Mouse (Mus musculus) hindbrain, embryonic 12.5 days (tissue): Measurements from ENCODE around the gene Nr6a1. TPM values are rescaled to one million over a fixed set of nuclear protein-coding genes. Genes with fewer than 3 reads are reported as not detected.

Experiments
- ATAC-seq: fragments of 200-750 bp; cut with Nextera tagmentation; 2 replicates; pipeline ENCODE4 v1.8.0; 2017; ENCODE audit warnings: moderate TSS enrichment; ENCODE audit not compliant: low FRiP score
- H3K27ac ChIP-seq: fragments of 300-500 bp; sonication (generic); 2 replicates; pipeline ENCODE4 v1.5.1; 2016; ENCODE audit warnings: mild to moderate bottlenecking
- H3K27me3 ChIP-seq: fragments of 300-500 bp; sonication (generic); 2 replicates; pipeline ENCODE4 v1.6.1; 2016; ENCODE audit warnings: mild to moderate bottlenecking
- H3K36me3 ChIP-seq: fragments of 300-500 bp; sonication (generic); 2 replicates; pipeline ENCODE4 v1.6.1; 2016; ENCODE audit warnings: mild to moderate bottlenecking
- H3K4me1 ChIP-seq: fragments of 300-500 bp; sonication (generic); 2 replicates; pipeline ENCODE4 v1.6.1; 2016
- H3K4me2 ChIP-seq: fragments of 300-500 bp; sonication (generic); replicated peaks from 2 replicates; pipeline ENCODE4 v1.6.1; 2016; ENCODE audit warnings: mild to moderate bottlenecking
- H3K4me3 ChIP-seq: fragments of 300-500 bp; sonication (generic); 2 replicates; pipeline ENCODE4 v1.5.1; 2016; ENCODE audit warnings: mild to moderate bottlenecking
- H3K9ac ChIP-seq: fragments of 300-500 bp; sonication (generic); 2 replicates; pipeline ENCODE4 v1.6.1; 2016; ENCODE audit warnings: mild to moderate bottlenecking, moderate library complexity
- H3K9me3 ChIP-seq: fragments of 300-500 bp; sonication (generic); replicated peaks from 2 replicates; pipeline ENCODE4 v1.6.1; 2016; ENCODE audit warnings: mild to moderate bottlenecking
- WGBS: fragments of 180-500 bp; shearing (Covaris S2); methylation state at CpG from one replicate; pipeline ENCODE4 v1.1.7; 2016; 5-methylcytosine and 5-hydroxymethylcytosine counted together
- polyA plus RNA-seq: library from polyadenylated mRNA; unstranded; fragments of >200 nt; fragmentation: Nextera tagmentation; extraction: Ambion mirVana; gene quantifications from 2 replicates; pipeline ENCODE4 v1.2.1, GENCODE M21; 2016

Gene Nr6a1
- 3.1 and 3.8 TPM in 2 replicates for polyA plus RNA-seq

DNA sequence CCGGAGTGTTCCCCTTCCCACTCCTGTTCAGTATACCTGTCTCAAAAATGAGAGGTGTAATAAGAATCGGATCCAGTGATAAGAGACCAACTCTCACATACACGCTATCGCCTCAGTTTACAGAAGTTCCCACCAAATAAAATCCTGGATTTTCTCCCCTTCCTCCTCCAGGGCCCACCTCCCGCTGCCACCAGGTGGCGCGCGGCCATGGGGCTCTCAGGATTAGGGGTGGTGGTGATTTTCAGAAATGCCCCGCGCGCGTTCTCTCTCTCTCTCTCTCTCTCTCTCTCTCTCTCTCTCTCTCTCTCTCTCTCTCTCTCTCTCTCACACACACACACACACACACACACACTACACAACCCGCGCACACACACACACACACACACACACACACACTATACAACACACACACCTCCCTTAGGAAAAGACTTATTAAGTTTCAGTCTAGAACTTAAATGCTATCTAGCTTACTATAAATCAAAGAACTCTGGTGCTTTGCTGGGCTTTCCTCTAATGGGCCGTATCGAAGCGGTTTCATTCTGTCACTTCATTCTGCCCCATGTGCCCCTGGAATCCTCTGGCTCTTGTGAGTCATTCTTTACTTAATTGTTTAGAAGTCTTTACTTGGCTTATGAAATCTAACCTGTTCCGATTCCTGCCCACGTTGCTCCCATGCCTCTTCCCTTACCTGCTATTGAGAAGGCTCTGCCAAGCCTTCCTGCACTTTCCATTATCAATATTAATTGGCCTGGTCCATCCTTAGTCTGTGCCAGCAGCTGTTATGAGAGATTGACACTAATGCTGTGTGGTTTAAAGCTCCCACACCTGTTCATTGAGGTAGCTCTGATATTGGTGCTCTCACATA lies at the start of gene Nr6a1:
Gene Nr6a1, minus strand, starts transcription at position 574 of the 865 bp plus-strand sequence.
- no peak within 1 kb of the TSS for H3K27ac ChIP-seq
- H3K9me3 ChIP-seq = no peaks in the 10 kb centered on the region
- ATAC-seq = peak; percentile 52
- 10% methylated on average over 18 of the region's 19 CpGs for WGBS
- H3K4me3 ChIP-seq = peak within 1 kb of the TSS; percentile 42
- H3K36me3 ChIP-seq = no peaks in the 10 kb centered on the region
- peak within 1 kb of the TSS; percentile 94 for H3K4me2 ChIP-seq
- H3K27me3 ChIP-seq = peaks cover 3% of the 10 kb centered on the region; the same call in 1 of the 2 replicates
- no peak within 1 kb of the TSS for H3K9ac ChIP-seq
- H3K4me1 ChIP-seq = peaks cover 23% of the 10 kb centered on the region

DNA sequence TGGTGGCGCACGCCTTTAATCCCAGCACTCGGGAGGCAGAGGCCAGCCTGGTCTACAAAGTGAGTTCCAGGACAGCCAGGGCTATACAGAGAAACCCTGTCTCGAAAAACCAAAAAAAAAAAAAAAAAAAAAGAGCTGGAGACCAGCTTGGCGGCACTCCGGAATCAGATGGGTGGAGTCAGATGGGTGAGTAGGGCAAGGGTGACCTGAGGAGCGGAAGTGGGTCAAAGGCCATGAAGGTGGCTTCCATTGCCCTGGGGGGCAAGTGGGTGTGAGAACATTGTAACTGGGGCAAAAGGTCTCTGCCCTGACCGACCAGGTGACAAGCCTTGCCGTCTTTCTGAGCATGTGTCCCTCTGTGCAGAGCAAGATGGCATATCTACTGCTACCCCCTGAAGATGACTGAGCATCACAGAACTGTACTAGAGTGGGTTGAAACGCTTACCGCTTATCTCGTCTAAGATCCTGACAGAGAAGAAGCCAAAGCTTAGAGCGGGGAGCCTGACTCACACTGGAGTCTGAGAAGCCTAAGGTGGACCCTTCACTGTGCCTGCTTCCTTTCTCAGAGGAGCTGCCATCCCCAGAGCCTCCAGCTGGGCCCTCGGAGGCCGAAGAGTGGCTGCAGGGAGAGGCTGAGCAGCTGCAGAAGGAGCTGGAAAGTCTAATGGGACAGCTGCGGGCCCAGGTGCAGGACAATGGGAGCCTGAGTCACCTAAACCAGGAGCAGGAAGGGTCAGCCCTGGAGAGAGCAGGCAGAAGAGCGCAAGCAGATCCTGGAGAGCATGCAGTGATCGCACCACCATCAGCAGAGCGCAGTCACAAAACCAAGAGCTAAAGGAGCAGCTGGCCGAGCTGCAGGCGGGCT lies 48.7 kb upstream of the Nr6a1 start:
- WGBS = 85% methylated on average over 21 of the region's 21 CpGs
- Histone ChIP-seq H3K36me3 (no peaks in the 10 kb centered on the region), H3K9me3 (no peaks in the 10 kb centered on the region), H3K9ac (no peak overlapping the region), H3K27ac (no peak overlapping the region), H3K4me2 (no peak overlapping the region), H3K4me1 (no peaks in the 10 kb centered on the region; the same call in 1 of the 2 replicates), H3K4me3 (no peak overlapping the region), H3K27me3 (peaks cover 4% of the 10 kb centered on the region; the same call in 1 of the 2 replicates)
- no peak for ATAC-seq

DNA sequence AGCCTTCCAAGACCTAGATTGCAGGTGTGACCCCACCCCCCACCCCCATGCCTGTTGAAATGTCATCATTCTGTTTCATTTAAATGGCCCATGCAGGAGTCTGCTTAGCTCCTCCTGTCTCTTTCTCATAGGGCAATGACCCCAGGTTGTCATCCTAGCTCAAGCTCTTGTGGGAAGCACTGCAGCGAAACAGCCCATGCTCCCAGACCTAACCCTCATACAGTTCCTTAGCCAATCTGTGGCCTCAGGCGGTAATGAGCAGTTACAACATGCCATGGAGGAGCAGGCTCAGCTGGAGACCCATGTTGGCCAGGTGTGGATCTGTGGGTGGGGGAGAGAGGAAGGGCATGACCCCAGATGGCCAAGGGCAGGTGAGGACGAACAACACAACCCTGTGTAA lies 47.7 kb upstream of the Nr6a1 start:
- Histone ChIP-seq H3K27me3 (peaks cover 4% of the 10 kb centered on the region; the same call in 1 of the 2 replicates), H3K4me1 (no peaks in the 10 kb centered on the region; the same call in 1 of the 2 replicates), H3K27ac (no peak overlapping the region), H3K4me2 (no peak overlapping the region), H3K4me3 (no peak overlapping the region), H3K9me3 (no peaks in the 10 kb centered on the region), H3K36me3 (no peaks in the 10 kb centered on the region), H3K9ac (no peak overlapping the region)
- ATAC-seq = no peak
- WGBS = 79% methylated on average over 3 of the region's 3 CpGs

DNA sequence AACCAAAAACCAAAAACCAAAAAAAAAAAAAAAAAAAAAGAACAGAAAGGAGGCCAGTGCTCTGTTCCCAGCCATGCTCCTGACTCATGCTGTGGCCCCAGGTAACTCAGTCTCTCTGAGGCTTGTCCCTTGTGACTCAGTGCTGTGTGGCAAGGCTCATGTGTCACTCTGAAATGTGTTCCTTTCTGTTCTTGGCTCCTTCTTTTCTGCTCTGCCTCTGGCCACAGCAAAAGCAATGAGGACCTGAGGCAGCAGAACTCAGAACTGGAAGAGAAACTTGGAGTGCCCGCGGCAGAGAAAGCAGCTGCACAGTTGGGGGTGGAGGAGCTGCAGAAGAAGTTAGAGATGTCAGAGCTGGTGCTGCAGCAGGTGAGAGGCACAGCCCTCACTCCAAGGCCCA lies 46.7 kb upstream of the Nr6a1 start:
- ATAC-seq = no peak
- no peak overlapping the region for H3K9ac ChIP-seq
- H3K4me1 ChIP-seq = no peaks in the 10 kb centered on the region; the same call in 1 of the 2 replicates
- H3K27me3 ChIP-seq = peaks cover 4% of the 10 kb centered on the region; the same call in 1 of the 2 replicates
- no peak overlapping the region for H3K27ac ChIP-seq
- no peak overlapping the region for H3K4me2 ChIP-seq
- H3K9me3 ChIP-seq = no peaks in the 10 kb centered on the region
- H3K36me3 ChIP-seq = no peaks in the 10 kb centered on the region
- WGBS = 34% methylated on average over 2 of the region's 2 CpGs
- no peak overlapping the region for H3K4me3 ChIP-seq

DNA sequence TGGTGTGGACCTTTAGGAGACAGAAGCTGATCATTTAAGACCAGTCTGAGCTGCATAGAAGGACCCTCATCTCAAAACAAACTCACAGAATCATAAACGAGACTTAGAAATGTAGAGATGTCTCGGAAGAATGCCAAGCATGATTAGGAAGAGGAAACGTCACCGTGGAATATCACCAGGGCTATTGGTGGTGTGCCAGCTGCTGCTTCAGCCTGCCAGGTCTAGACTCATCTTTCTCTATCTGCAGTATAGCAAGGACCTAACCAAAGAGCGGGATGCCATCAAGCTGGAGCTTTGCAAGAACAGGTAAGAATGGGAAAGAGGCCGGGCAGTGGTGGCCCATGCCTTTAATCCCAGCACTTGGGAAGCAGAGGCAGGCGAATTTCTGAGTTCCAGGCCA lies 46.2 kb upstream of the Nr6a1 start:
- Histone ChIP-seq H3K9me3 (no peaks in the 10 kb centered on the region), H3K4me1 (no peaks in the 10 kb centered on the region; the same call in 1 of the 2 replicates), H3K36me3 (no peaks in the 10 kb centered on the region), H3K27ac (no peak overlapping the region), H3K9ac (no peak overlapping the region), H3K27me3 (peaks cover 4% of the 10 kb centered on the region; the same call in 1 of the 2 replicates), H3K4me3 (no peak overlapping the region), H3K4me2 (no peak overlapping the region)
- 86% methylated on average over 7 of the region's 7 CpGs for WGBS
- no peak for ATAC-seq

DNA sequence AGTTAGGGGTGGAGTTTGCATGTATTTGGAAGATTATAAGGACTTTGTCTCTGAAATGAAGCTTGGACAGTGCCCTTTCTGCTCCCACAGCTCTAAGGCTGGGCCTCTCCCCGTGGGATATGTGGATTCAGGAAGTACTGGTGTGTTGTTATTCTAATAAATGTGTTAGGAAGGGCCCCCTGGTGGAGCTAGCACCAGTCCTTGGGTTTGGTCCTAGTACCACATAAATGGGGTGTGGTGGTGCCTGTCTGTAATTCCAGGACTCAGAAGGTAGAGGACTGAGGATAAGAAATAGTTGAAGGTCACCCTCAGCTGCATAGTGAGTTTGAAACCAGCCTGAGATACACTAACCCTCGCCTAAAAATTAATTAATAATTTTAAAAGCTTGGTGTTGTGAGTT lies 45.7 kb upstream of the Nr6a1 start:
- no peaks in the 10 kb centered on the region for H3K9me3 ChIP-seq
- no peaks in the 10 kb centered on the region for H3K36me3 ChIP-seq
- H3K4me1 ChIP-seq = no peaks in the 10 kb centered on the region; the same call in 1 of the 2 replicates
- no peak overlapping the region for H3K27ac ChIP-seq
- H3K4me2 ChIP-seq = no peak overlapping the region
- H3K4me3 ChIP-seq = no peak overlapping the region
- WGBS = 47% methylated on average over 2 of the region's 2 CpGs
- ATAC-seq = no peak
- peaks cover 4% of the 10 kb centered on the region; the same call in 1 of the 2 replicates for H3K27me3 ChIP-seq
- H3K9ac ChIP-seq = no peak overlapping the region

DNA sequence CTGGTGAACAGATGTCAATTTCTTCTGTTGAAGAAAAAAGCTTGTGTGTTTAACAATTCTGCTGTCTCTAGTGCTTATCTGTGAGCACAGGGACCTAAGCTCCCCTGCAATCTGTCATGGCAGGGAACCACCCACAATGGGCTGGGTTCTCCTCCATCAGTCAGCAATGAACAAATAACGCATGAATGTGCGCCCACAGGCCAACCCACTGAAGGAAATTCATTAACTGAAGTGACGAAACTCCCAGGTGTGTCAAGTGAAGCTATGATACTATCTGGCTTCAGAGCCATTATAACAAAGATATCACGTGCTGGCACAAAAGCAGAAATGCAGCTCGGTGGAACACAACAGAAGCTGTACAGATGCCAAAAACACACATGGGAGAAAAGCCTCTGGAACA lies 42.6 kb upstream of the Nr6a1 start:
- Histone ChIP-seq H3K27ac (no peak overlapping the region), H3K4me2 (no peak overlapping the region), H3K9ac (no peak overlapping the region), H3K4me3 (no peak overlapping the region), H3K36me3 (no peaks in the 10 kb centered on the region), H3K4me1 (no peaks in the 10 kb centered on the region), H3K27me3 (no peaks in the 10 kb centered on the region), H3K9me3 (no peaks in the 10 kb centered on the region)
- WGBS = 82% methylated on average over 5 of the region's 5 CpGs
- no peak for ATAC-seq

DNA sequence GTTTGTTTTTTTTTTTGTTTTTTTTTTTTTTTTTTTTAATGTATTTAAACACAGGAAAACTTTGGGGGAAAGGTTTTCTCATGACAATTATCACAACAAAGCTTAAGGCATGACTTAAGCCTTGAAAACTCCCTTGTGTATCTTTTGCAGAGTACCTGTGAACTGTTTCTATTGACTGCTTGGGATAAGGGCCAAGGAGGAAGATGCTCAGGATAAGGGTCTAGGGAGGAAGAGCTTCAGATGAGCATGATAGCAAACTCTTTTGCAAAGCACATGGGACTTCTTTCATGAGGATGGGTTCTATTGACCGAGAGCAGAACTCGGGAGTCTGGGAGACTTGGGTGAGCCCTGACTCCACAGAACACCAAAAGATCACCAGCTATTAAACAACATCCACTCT lies 42.2 kb upstream of the Nr6a1 start:
- Histone ChIP-seq H3K4me2 (no peak overlapping the region), H3K36me3 (no peaks in the 10 kb centered on the region), H3K9me3 (no peaks in the 10 kb centered on the region), H3K9ac (no peak overlapping the region), H3K4me1 (no peaks in the 10 kb centered on the region), H3K4me3 (no peak overlapping the region), H3K27me3 (no peaks in the 10 kb centered on the region), H3K27ac (no peak overlapping the region)
- WGBS = 97% methylated on average over 2 of the region's 2 CpGs
- ATAC-seq = no peak

DNA sequence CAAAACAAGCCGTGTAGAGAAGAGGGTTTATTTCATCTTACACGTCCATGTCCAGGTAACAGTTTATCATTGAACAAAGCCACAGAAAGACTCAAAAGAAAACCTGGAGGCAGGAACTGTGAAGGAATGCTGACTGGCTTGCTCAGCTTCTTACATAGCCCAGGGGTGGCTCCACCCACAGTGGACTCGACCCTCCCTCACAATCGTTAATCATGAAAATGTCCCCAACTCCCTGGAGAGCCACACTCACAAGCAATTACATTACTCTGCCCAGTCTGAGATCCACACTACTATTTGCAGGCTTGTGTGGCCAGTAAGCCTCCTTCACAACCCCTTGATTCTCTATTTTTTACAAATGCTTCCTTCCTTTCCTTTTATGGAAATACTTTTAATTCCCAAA lies 36.7 kb upstream of the Nr6a1 start:
- H3K27ac ChIP-seq = no peak overlapping the region
- H3K9me3 ChIP-seq = no peaks in the 10 kb centered on the region
- H3K4me3 ChIP-seq = no peak overlapping the region
- no peaks in the 10 kb centered on the region for H3K4me1 ChIP-seq
- 32% methylated on average over 4 of the region's 4 CpGs for WGBS
- H3K4me2 ChIP-seq = no peak overlapping the region
- ATAC-seq = peak; percentile 48; the same call in 1 of the 2 replicates
- no peak overlapping the region for H3K9ac ChIP-seq
- no peaks in the 10 kb centered on the region for H3K27me3 ChIP-seq
- no peaks in the 10 kb centered on the region for H3K36me3 ChIP-seq

DNA sequence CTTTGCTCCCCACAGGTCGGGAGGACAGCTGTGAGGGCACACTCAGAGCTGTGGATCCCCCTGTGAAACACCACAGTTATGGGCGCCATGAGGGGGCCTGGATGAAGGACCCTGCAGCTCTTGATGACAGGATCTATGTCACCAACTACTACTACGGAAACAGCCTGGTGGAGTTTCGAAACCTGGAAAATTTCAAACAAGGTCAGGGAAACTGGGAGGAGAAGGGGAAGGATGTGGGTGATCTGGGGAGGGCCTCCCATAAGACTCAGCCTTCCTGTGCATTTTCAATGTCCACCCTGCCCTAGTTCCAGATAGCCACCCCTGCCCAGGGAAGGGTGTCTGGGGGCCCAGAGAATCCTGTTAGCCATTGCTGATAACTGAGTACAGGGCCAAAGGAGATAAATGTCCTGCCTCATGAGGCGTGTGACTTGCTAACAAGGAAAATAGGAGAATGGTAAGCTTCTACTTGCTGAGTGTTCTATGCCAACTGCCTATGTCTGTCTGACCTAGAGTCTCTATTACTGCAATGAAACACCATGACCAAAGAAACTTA lies 30.3 kb upstream of the Nr6a1 start:
- ATAC-seq = no peak
- Histone ChIP-seq H3K27ac (no peak overlapping the region), H3K4me2 (no peak overlapping the region), H3K4me3 (no peak overlapping the region), H3K9me3 (no peaks in the 10 kb centered on the region), H3K27me3 (no peaks in the 10 kb centered on the region), H3K4me1 (no peaks in the 10 kb centered on the region), H3K9ac (no peak overlapping the region), H3K36me3 (no peaks in the 10 kb centered on the region)
- WGBS = 82% methylated on average over 5 of the region's 5 CpGs

DNA sequence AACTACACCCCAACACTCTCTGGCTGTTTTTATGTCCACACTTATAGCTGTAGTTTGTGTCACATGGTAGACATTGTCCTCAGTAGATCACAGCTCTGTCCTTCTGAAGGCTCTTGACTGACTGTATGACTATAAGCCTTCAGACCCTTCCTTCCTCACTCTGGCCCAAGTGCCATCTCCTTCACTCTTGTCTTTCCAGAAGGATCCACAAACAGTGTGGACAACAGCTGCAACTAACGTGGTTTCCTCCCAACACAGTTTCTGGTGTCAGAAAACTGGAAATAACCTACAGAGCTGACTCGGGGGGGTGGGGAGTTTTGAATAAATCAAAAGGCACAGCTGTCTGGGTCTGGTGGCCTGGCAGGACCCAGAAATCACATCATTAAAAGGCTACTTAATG lies 28.6 kb upstream of the Nr6a1 start:
- Histone ChIP-seq H3K4me2 (no peak overlapping the region), H3K4me1 (no peaks in the 10 kb centered on the region), H3K9me3 (no peaks in the 10 kb centered on the region), H3K27ac (no peak overlapping the region), H3K27me3 (no peaks in the 10 kb centered on the region), H3K9ac (no peak overlapping the region), H3K4me3 (no peak overlapping the region), H3K36me3 (no peaks in the 10 kb centered on the region)
- no peak for ATAC-seq
- WGBS = 75% methylated on average over 2 of the region's 2 CpGs
